8 mouse cellular contexts compared by ENCODE assay signal in genomic region chr16:44632330-44633058, GRCm38 (mm10).
DNase-seq lines count a peak whose midpoint lies in the region; ATAC-seq lines count a peak whose summit lies in the region.

No protein-coding gene starts in this region.

- peak overlapping the region; percentile 63 for H3K27ac ChIP-seq in hindbrain, embryonic 13.5 days
- H3K27ac ChIP-seq in midbrain, embryonic 11.5 days (ENCODE audit: low read depth, low read length): no peak overlapping the region

- 30% methylated on average over 9 of the region's 9 CpGs for WGBS in hindbrain, embryonic 13.5 days
- WGBS in midbrain, embryonic 11.5 days: 51% methylated on average over 9 of the region's 9 CpGs

- ATAC-seq in hindbrain, embryonic 13.5 days (ENCODE audit: low FRiP score): peak; percentile 74
- ATAC-seq in midbrain, embryonic 11.5 days (ENCODE audit: low FRiP score): peak; percentile 54; the same call in 1 of the 2 replicates

- H3K27me3 ChIP-seq in hindbrain, embryonic 13.5 days: no peaks in the 10 kb centered on the region
- H3K27me3 ChIP-seq in midbrain, embryonic 11.5 days (ENCODE audit: control insufficient read depth, insufficient read depth, low read length): no peaks in the 10 kb centered on the region

- peak; percentile 37 to 51 for DNase-seq in adrenal gland, postnatal 36 days
- peak; percentile 95 to 96 for DNase-seq in cerebellum, postnatal 14 days
- peak; percentile 19 to 52 for DNase-seq in gastrocnemius, adult 8-10 months (ENCODE audit: low spot score in 2 of 2)
- DNase-seq in layer of hippocampus, adult 9-10 months (ENCODE audit: low spot score): peak; percentile 55
- peak; percentile 68 for DNase-seq in midbrain, embryonic 11.5 days (ENCODE audit: low spot score, missing footprints)
- DNase-seq in testis, postnatal 14 days (ENCODE audit: low spot score): peak; percentile 49
- no peak for DNase-seq in thymus, postnatal 4 days

- peaks cover 26% of the 10 kb centered on the region for H3K4me1 ChIP-seq in hindbrain, embryonic 13.5 days (replicated peaks)
- H3K4me1 ChIP-seq in midbrain, embryonic 11.5 days (ENCODE audit: control insufficient read depth, insufficient read depth, low read length): 0 out of 2 replicates have a peak, but pooled peaks cover 3% of the 10 kb centered on the region

- H3K4me3 ChIP-seq in hindbrain, embryonic 13.5 days: no peak overlapping the region
- no peak overlapping the region for H3K4me3 ChIP-seq in midbrain, embryonic 11.5 days (ENCODE audit: low read depth, low read length)

- H3K9ac ChIP-seq in hindbrain, embryonic 13.5 days: no peak overlapping the region
- H3K9ac ChIP-seq in midbrain, embryonic 11.5 days (ENCODE audit: low read length): no peak overlapping the region

- no peaks in the 10 kb centered on the region for H3K36me3 ChIP-seq in hindbrain, embryonic 13.5 days
- H3K36me3 ChIP-seq in midbrain, embryonic 11.5 days (ENCODE audit: control insufficient read depth, insufficient read depth, low read length): no peaks in the 10 kb centered on the region

- H3K9me3 ChIP-seq in hindbrain, embryonic 13.5 days: no peaks in the 10 kb centered on the region
- no peaks in the 10 kb centered on the region for H3K9me3 ChIP-seq in midbrain, embryonic 11.5 days (ENCODE audit: control insufficient read depth, low read length)

- no peak overlapping the region for H3K4me2 ChIP-seq in hindbrain, embryonic 13.5 days
- H3K4me2 ChIP-seq in midbrain, embryonic 11.5 days: no peak overlapping the region
